Mouse (Mus musculus) heart, adult 2 months (tissue): ENCODE data around the gene Slc46a3. TPM values are rescaled to one million over a fixed set of nuclear protein-coding genes. Genes with fewer than 3 reads are reported as not detected.

Source experiments
- DNase-seq, 2 experiments: peaks; one replicate each; pipeline ENCODE4 v3.0.0; 2021
- H3K27ac ChIP-seq: fragments of 200-600 bp; 2 replicates; pipeline ENCODE4 v1.8.1; 2022
- H3K27me3 ChIP-seq: fragments of 200-500 bp; 2 replicates; pipeline ENCODE4 v1.6.1; 2012; ENCODE audit warnings: mild to moderate bottlenecking, low read length, inconsistent platforms, mixed read lengths; ENCODE audit not compliant: control insufficient read depth, insufficient read depth
- H3K36me3 ChIP-seq: fragments of 200-500 bp; 2 replicates; pipeline ENCODE4 v1.6.1; 2012; ENCODE audit warnings: low read length, inconsistent platforms; ENCODE audit not compliant: control insufficient read depth, insufficient read depth
- H3K4me1 ChIP-seq: fragments of 200-500 bp; 2 replicates; pipeline ENCODE4 v1.6.1; 2011; ENCODE audit warnings: low read length; ENCODE audit not compliant: control insufficient read depth, insufficient read depth
- H3K4me3 ChIP-seq: fragments of 200-600 bp; 2 replicates; pipeline ENCODE4 v1.8.1; 2022
- H3K79me2 ChIP-seq: fragments of 200-500 bp; replicated peaks from 2 replicates; pipeline ENCODE4 v1.6.1; 2012; ENCODE audit warnings: mild to moderate bottlenecking, inconsistent platforms, low read length, moderate library complexity, mixed read lengths; ENCODE audit not compliant: control insufficient read depth, insufficient read depth
- H3K9ac ChIP-seq: fragments of 200-500 bp; 2 replicates; pipeline ENCODE4 v1.6.1; 2012; ENCODE audit warnings: low read depth, mild to moderate bottlenecking, control low read depth, inconsistent platforms, low read length, mixed read lengths
- CTCF ChIP-seq: fragments of 200-600 bp; IDR thresholded peaks from 2 replicates; pipeline ENCODE4 v1.8.1; 2022; ENCODE audit warnings: antibody characterized with exemption, mild to moderate bottlenecking, moderate library complexity
- EP300 ChIP-seq: fragments of 200-500 bp; IDR thresholded peaks from 2 replicates; pipeline ENCODE4 v1.6.1; 2011; ENCODE audit warnings: low read depth, low read length, control low read depth; ENCODE audit not compliant: insufficient read depth
- POLR2A ChIP-seq: fragments of 200-500 bp; IDR thresholded peaks from 2 replicates; pipeline ENCODE4 v1.6.1; 2011; ENCODE audit warnings: mild to moderate bottlenecking, low read depth, low read length, control low read depth; ENCODE audit not compliant: insufficient read depth
- WGBS: fragments of 180-500 bp; shearing (Covaris S2); methylation state at CpG from one replicate; pipeline ENCODE4 v1.1.7; 2018; 5-methylcytosine and 5-hydroxymethylcytosine counted together
- intact Hi-C: fragments of 180-260 bp; cut with DNase I; formaldehyde crosslinking; loops from one replicate; pipeline ENCODE4 v1.15.1; 2025
- polyA plus RNA-seq: library from polyadenylated mRNA; depleted of rRNA; stranded (reverse); fragments of >200 nt; gene quantifications from 2 replicates; pipeline ENCODE4 v1.2.3, GENCODE M21; 2012
- total RNA-seq, 2 experiments: library from RNA; stranded (reverse); gene quantifications; 2 replicates each; pipeline ENCODE4 v1.2.3; 2021

The Slc46a3 gene
- total and polyA plus RNA-seq, 3 experiments, result 7.1 to 30.1 (median 16.4) TPM

GRCm38 (mm10) chr5:147910807-147911509 lies 16.3 kb upstream of the Slc46a3 start:
- DNase-seq, result no peak
- no peaks in the 10 kb centered on the region for H3K36me3 ChIP-seq
- intact Hi-C loops, result no loop called here
- H3K4me3 ChIP-seq, result no peak overlapping the region
- H3K9ac ChIP-seq, result no peak overlapping the region
- WGBS, result 76% methylated on average over 12 of the region's 12 CpGs
- H3K27me3 ChIP-seq, result no peaks in the 10 kb centered on the region; the same call in 1 of the 2 replicates
- no peaks in the 10 kb centered on the region for H3K4me1 ChIP-seq
- H3K27ac ChIP-seq, result no peak overlapping the region; the same call in 1 of the 2 replicates
- H3K79me2 ChIP-seq, result no peaks in the 10 kb centered on the region
- TF ChIP-seq CTCF (peak; percentile 47), EP300 (no peak), POLR2A (no peak)

GRCm38 (mm10) chr5:147907851-147908250 lies 13.2 kb upstream of the Slc46a3 start:
- intact Hi-C loops, result loop anchor here (5.0 kb wide), 1 partner anchor 41 kb away; no protein-coding TSS in a partner anchor
- Histone ChIP-seq H3K27ac (no peak overlapping the region), H3K4me3 (no peak overlapping the region), H3K27me3 (no peaks in the 10 kb centered on the region; the same call in 1 of the 2 replicates), H3K9ac (no peak overlapping the region), H3K4me1 (no peaks in the 10 kb centered on the region), H3K36me3 (no peaks in the 10 kb centered on the region), H3K79me2 (no peaks in the 10 kb centered on the region)
- DNase-seq, result no peak
- TF ChIP-seq CTCF (no peak), EP300 (no peak), POLR2A (no peak)
- 91% methylated on average over 8 of the region's 8 CpGs for WGBS

GRCm38 (mm10) chr5:147907144-147907543 lies 12.5 kb upstream of the Slc46a3 start:
- no peaks in the 10 kb centered on the region for H3K79me2 ChIP-seq
- H3K36me3 ChIP-seq, result no peaks in the 10 kb centered on the region
- H3K27me3 ChIP-seq, result no peaks in the 10 kb centered on the region; the same call in 1 of the 2 replicates
- WGBS, result 63% methylated on average over 11 of the region's 11 CpGs
- intact Hi-C loops, result loop anchor here (5.0 kb wide), 1 partner anchor 40 kb away; no protein-coding TSS in a partner anchor
- TF ChIP-seq POLR2A, result no peak
- TF ChIP-seq CTCF, result peak; percentile 53
- no peak overlapping the region for H3K4me3 ChIP-seq
- no peak for DNase-seq
- H3K9ac ChIP-seq, result no peak overlapping the region
- no peaks in the 10 kb centered on the region for H3K4me1 ChIP-seq
- H3K27ac ChIP-seq, result no peak overlapping the region

GRCm38 (mm10) chr5:147903166-147903565 lies 8.6 kb upstream of the Slc46a3 start:
- TF ChIP-seq EP300 (no peak), CTCF (no peak)
- no peaks in the 10 kb centered on the region for H3K36me3 ChIP-seq
- H3K4me1 ChIP-seq, result no peaks in the 10 kb centered on the region
- intact Hi-C loops, result no loop called here
- no peak overlapping the region for H3K9ac ChIP-seq
- H3K79me2 ChIP-seq, result no peaks in the 10 kb centered on the region
- DNase-seq, result no peak
- no peaks in the 10 kb centered on the region for H3K27me3 ChIP-seq
- 69% methylated on average over 9 of the region's 9 CpGs for WGBS
- H3K27ac ChIP-seq, result no peak overlapping the region
- no peak overlapping the region for H3K4me3 ChIP-seq

- TF ChIP-seq POLR2A (no peak), EP300 (no peak), CTCF (no peak)
- Histone ChIP-seq H3K36me3 (no peaks in the 10 kb centered on the region), H3K4me1 (no peaks in the 10 kb centered on the region), H3K79me2 (no peaks in the 10 kb centered on the region), H3K9ac (no peak overlapping the region), H3K4me3 (no peak overlapping the region), H3K27me3 (no peaks in the 10 kb centered on the region), H3K27ac (no peak overlapping the region)
- no peak for DNase-seq
- WGBS, result 52% methylated on average over 15 of the region's 15 CpGs
- intact Hi-C loops, result no loop called here
Observed at GRCm38 (mm10) chr5:147902008-147902757, 7.6 kb upstream of the Slc46a3 start.
